Mouse (Mus musculus): ENCODE data around the gene Clcf1. TPM values are rescaled to one million over a fixed set of nuclear protein-coding genes. Genes with fewer than 3 reads are reported as not detected.

Clcf1 gene
- 5.7 and 5.9 TPM in 2 replicates for polyA plus RNA-seq (2014; fragmentation: Nextera tagmentation; extraction: Ambion mirVana)

GRCm38 (mm10) chr19:4214071-4214770 lies at the start of gene Clcf1, which contains the start of gene AC109138.7:
Clcf1 (plus strand) TSS chr19:4214238.
AC109138.7 (plus strand) TSS chr19:4214357.
- ATAC-seq (ENCODE audit: low FRiP score, low TSS enrichment): peak; percentile 58
- under 1% methylated on average over 49 of the region's 49 CpGs for WGBS

GRCm38 (mm10) chr19:4164721-4165120 lies 49.3 kb upstream of the Clcf1 start:
- H3K4me3 ChIP-seq (ENCODE audit: low read length): no peak overlapping the region
- H3K27ac ChIP-seq (ENCODE audit: low read depth, low read length): no peak overlapping the region
- H3K4me2 ChIP-seq (replicated peaks; ENCODE audit: low read depth, low read length): no peak overlapping the region
- ATAC-seq (ENCODE audit: low FRiP score, low TSS enrichment): no peak
- H3K9ac ChIP-seq (ENCODE audit: low read depth, low read length): 0 out of 2 replicates have a peak overlapping the region, but pooled peaks have one; percentile 7
- H3K36me3 ChIP-seq (ENCODE audit: control insufficient read depth, insufficient read depth, low read length): peaks cover 18% of the 10 kb centered on the region; the same call in 1 of the 2 replicates
- H3K27me3 ChIP-seq (ENCODE audit: control insufficient read depth, insufficient read depth, low read length): no peaks in the 10 kb centered on the region
- peaks cover 13% of the 10 kb centered on the region for H3K4me1 ChIP-seq (ENCODE audit: control insufficient read depth, insufficient read depth, low read length)
- no peaks in the 10 kb centered on the region for H3K9me3 ChIP-seq (ENCODE audit: control insufficient read depth, low read length)
- WGBS: 83% methylated on average over 2 of the region's 2 CpGs

More at GRCm38 (mm10) chr19:4214071-4214770, at the start of gene Clcf1, which contains the start of gene AC109138.7:
- no peaks in the 10 kb centered on the region for H3K27me3 ChIP-seq (ENCODE audit: control insufficient read depth, insufficient read depth, low read length)
- no peaks in the 10 kb centered on the region for H3K9me3 ChIP-seq (ENCODE audit: control insufficient read depth, low read length)
- peak within 1 kb of the TSS; percentile 84 for H3K4me3 ChIP-seq (ENCODE audit: low read length)
- peak within 1 kb of the TSS; percentile 93 for H3K4me2 ChIP-seq (replicated peaks; ENCODE audit: low read depth, low read length)
- peak within 1 kb of the TSS; percentile 97 for H3K27ac ChIP-seq (ENCODE audit: low read depth, low read length)
- peaks cover 49% of the 10 kb centered on the region for H3K4me1 ChIP-seq (ENCODE audit: control insufficient read depth, insufficient read depth, low read length)
- H3K36me3 ChIP-seq (ENCODE audit: control insufficient read depth, insufficient read depth, low read length): no peaks in the 10 kb centered on the region
- peak within 1 kb of the TSS; percentile 90 for H3K9ac ChIP-seq (ENCODE audit: low read depth, low read length)

GRCm38 (mm10) chr19:4166678-4167476 lies 47.2 kb upstream of the Clcf1 start:
- Histone ChIP-seq H3K36me3 (ENCODE audit: control insufficient read depth, insufficient read depth, low read length) (peaks cover 1% of the 10 kb centered on the region; the same call in 1 of the 2 replicates), H3K4me2 (replicated peaks; ENCODE audit: low read depth, low read length) (no peak overlapping the region), H3K9ac (ENCODE audit: low read depth, low read length) (no peak overlapping the region), H3K27me3 (ENCODE audit: control insufficient read depth, insufficient read depth, low read length) (no peaks in the 10 kb centered on the region), H3K27ac (ENCODE audit: low read depth, low read length) (no peak overlapping the region), H3K9me3 (ENCODE audit: control insufficient read depth, low read length) (no peaks in the 10 kb centered on the region), H3K4me3 (ENCODE audit: low read length) (no peak overlapping the region), H3K4me1 (ENCODE audit: control insufficient read depth, insufficient read depth, low read length) (peaks cover 21% of the 10 kb centered on the region)
- 79% methylated on average over 9 of the region's 9 CpGs for WGBS
- ATAC-seq (ENCODE audit: low FRiP score, low TSS enrichment): no peak

GRCm38 (mm10) chr19:4169378-4169784 lies 44.7 kb upstream of the Clcf1 start:
- under 1% methylated on average over 43 of the region's 43 CpGs for WGBS
- Histone ChIP-seq H3K4me2 (replicated peaks; ENCODE audit: low read depth, low read length) (peak overlapping the region; percentile 77), H3K4me1 (ENCODE audit: control insufficient read depth, insufficient read depth, low read length) (peaks cover 10% of the 10 kb centered on the region), H3K4me3 (ENCODE audit: low read length) (peak overlapping the region; percentile 44), H3K9me3 (ENCODE audit: control insufficient read depth, low read length) (no peaks in the 10 kb centered on the region), H3K27me3 (ENCODE audit: control insufficient read depth, insufficient read depth, low read length) (no peaks in the 10 kb centered on the region), H3K27ac (ENCODE audit: low read depth, low read length) (peak overlapping the region; percentile 88), H3K9ac (ENCODE audit: low read depth, low read length) (peak overlapping the region; percentile 78), H3K36me3 (ENCODE audit: control insufficient read depth, insufficient read depth, low read length) (no peaks in the 10 kb centered on the region)
- ATAC-seq (ENCODE audit: low FRiP score, low TSS enrichment): peak; percentile 94

GRCm38 (mm10) chr19:4169810-4170209 lies 44.2 kb upstream of the Clcf1 start:
- Histone ChIP-seq H3K4me3 (ENCODE audit: low read length) (peak overlapping the region; percentile 44), H3K27me3 (ENCODE audit: control insufficient read depth, insufficient read depth, low read length) (no peaks in the 10 kb centered on the region), H3K36me3 (ENCODE audit: control insufficient read depth, insufficient read depth, low read length) (no peaks in the 10 kb centered on the region), H3K9me3 (ENCODE audit: control insufficient read depth, low read length) (no peaks in the 10 kb centered on the region), H3K9ac (ENCODE audit: low read depth, low read length) (peak overlapping the region; percentile 78), H3K27ac (ENCODE audit: low read depth, low read length) (peak overlapping the region; percentile 88), H3K4me1 (ENCODE audit: control insufficient read depth, insufficient read depth, low read length) (peaks cover 10% of the 10 kb centered on the region), H3K4me2 (replicated peaks; ENCODE audit: low read depth, low read length) (peak overlapping the region; percentile 77)
- WGBS: 8% methylated on average over 27 of the region's 27 CpGs
- peak; percentile 22; the same call in 1 of the 2 replicates for ATAC-seq (ENCODE audit: low FRiP score, low TSS enrichment)

- Histone ChIP-seq H3K36me3 (ENCODE audit: control insufficient read depth, insufficient read depth, low read length) (no peaks in the 10 kb centered on the region), H3K9ac (ENCODE audit: low read depth, low read length) (0 out of 2 replicates have a peak overlapping the region, but pooled peaks have one; percentile 23), H3K27ac (ENCODE audit: low read depth, low read length) (no peak overlapping the region), H3K27me3 (ENCODE audit: control insufficient read depth, insufficient read depth, low read length) (no peaks in the 10 kb centered on the region), H3K4me3 (ENCODE audit: low read length) (no peak overlapping the region), H3K4me2 (replicated peaks; ENCODE audit: low read depth, low read length) (no peak overlapping the region), H3K9me3 (ENCODE audit: control insufficient read depth, low read length) (no peaks in the 10 kb centered on the region), H3K4me1 (ENCODE audit: control insufficient read depth, insufficient read depth, low read length) (peaks cover 19% of the 10 kb centered on the region)
- 81% methylated on average over 10 of the region's 10 CpGs for WGBS
- no peak for ATAC-seq (ENCODE audit: low FRiP score, low TSS enrichment)
Observed at GRCm38 (mm10) chr19:4170723-4171392, 43.2 kb upstream of the Clcf1 start.

GRCm38 (mm10) chr19:4171393-4172290 lies 42.4 kb upstream of the Clcf1 start:
- WGBS: 74% methylated on average over 13 of the region's 13 CpGs
- no peaks in the 10 kb centered on the region for H3K36me3 ChIP-seq (ENCODE audit: control insufficient read depth, insufficient read depth, low read length)
- H3K9ac ChIP-seq (ENCODE audit: low read depth, low read length): 0 out of 2 replicates have a peak overlapping the region, but pooled peaks have one; percentile 23
- peaks cover 21% of the 10 kb centered on the region for H3K4me1 ChIP-seq (ENCODE audit: control insufficient read depth, insufficient read depth, low read length)
- no peaks in the 10 kb centered on the region for H3K9me3 ChIP-seq (ENCODE audit: control insufficient read depth, low read length)
- H3K27me3 ChIP-seq (ENCODE audit: control insufficient read depth, insufficient read depth, low read length): 0 out of 2 replicates have a peak, but pooled peaks cover 3% of the 10 kb centered on the region
- H3K4me3 ChIP-seq (ENCODE audit: low read length): no peak overlapping the region
- no peak for ATAC-seq (ENCODE audit: low FRiP score, low TSS enrichment)
- H3K4me2 ChIP-seq (replicated peaks; ENCODE audit: low read depth, low read length): no peak overlapping the region
- H3K27ac ChIP-seq (ENCODE audit: low read depth, low read length): no peak overlapping the region

- Histone ChIP-seq H3K4me2 (replicated peaks; ENCODE audit: low read depth, low read length) (no peak overlapping the region), H3K9me3 (ENCODE audit: control insufficient read depth, low read length) (no peaks in the 10 kb centered on the region), H3K4me1 (ENCODE audit: control insufficient read depth, insufficient read depth, low read length) (peaks cover 21% of the 10 kb centered on the region), H3K4me3 (ENCODE audit: low read length) (no peak overlapping the region), H3K27ac (ENCODE audit: low read depth, low read length) (no peak overlapping the region), H3K27me3 (ENCODE audit: control insufficient read depth, insufficient read depth, low read length) (0 out of 2 replicates have a peak, but pooled peaks cover 3% of the 10 kb centered on the region), H3K9ac (ENCODE audit: low read depth, low read length) (no peak overlapping the region; the same call in 1 of the 2 replicates), H3K36me3 (ENCODE audit: control insufficient read depth, insufficient read depth, low read length) (no peaks in the 10 kb centered on the region)
- 48% methylated on average over 11 of the region's 11 CpGs for WGBS
- ATAC-seq (ENCODE audit: low FRiP score, low TSS enrichment): no peak
Observed at GRCm38 (mm10) chr19:4172925-4173324, 41.1 kb upstream of the Clcf1 start.
